Mouse (Mus musculus) megakaryocyte, embryonic 14.5 days (primary cell): ENCODE data around the gene Glra4.

Experiments used
- FLI1 ChIP-seq: IDR thresholded peaks from 2 replicates; pipeline ENCODE4 v1.6.1; 2012; ENCODE audit warnings: low read length, inconsistent platforms, mixed read lengths
- GATA1 ChIP-seq: IDR thresholded peaks from 3 replicates; pipeline ENCODE4 v1.6.1; 2012; ENCODE audit warnings: mixed read lengths, low read length, inconsistent platforms, borderline replicate concordance

DNA sequence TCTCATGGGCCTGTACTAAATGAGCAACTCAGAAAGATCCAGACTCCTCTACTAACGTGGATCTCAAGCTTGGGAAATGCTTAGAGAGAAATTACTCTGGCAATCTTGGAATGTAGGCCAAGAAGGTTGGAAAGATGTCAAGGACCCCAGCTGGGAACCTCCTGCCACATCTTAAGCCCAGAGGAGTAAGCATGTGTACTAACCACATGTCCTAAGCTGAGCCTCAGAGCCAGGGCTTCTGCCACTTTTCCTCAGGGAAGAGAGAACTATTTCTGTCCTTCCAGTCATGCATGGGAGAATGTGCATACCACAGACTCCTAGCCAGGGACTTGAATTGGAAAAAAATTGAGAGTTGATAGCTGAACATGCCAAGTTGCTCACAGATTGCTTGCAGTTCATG, 6.9 kb downstream of the Glra4 start:
- TF ChIP-seq GATA1 (no peak), FLI1 (no peak)
